Mouse (Mus musculus): Measurements from ENCODE around the gene Zap70. TPM values are rescaled to one million over a fixed set of nuclear protein-coding genes. Genes with fewer than 3 reads are reported as not detected.

Gene Zap70
- polyA plus RNA-seq, 2 experiments from 2014 or later: 178 to 289 TPM

Other genes with a start within 250 kb of the Zap70 start
- 1 to 10 TPM; 7.5 to 7.6 TPM for gene Cnnm3, start 249.9 kb upstream of the Zap70 start, polyA plus RNA-seq (2017; shearing (Covaris generic))
- gene Ankrd23, start 224.9 kb upstream of the Zap70 start, polyA plus RNA-seq (2017; shearing (Covaris generic)): 100 to 1,000 TPM in 1 of 2 experiments, 10 to 100 TPM in 1; 39.3 to 112 TPM
- 1 to 10 TPM in 1 of 2 experiments, not detected in 1; 2.3 TPM for gene Gm42417, start 222.4 kb upstream of the Zap70 start, polyA plus RNA-seq (2017; shearing (Covaris generic))
- gene Ankrd39, start 214.4 kb upstream of the Zap70 start, polyA plus RNA-seq (2017; shearing (Covaris generic)): 10 to 100 TPM; 19.4 to 23.9 TPM
- under 1 TPM in 1 of 2 experiments, not detected in 1; 0.22 TPM for gene Sema4c, start 203.4 kb upstream of the Zap70 start, polyA plus RNA-seq (2017; shearing (Covaris generic))
- gene Fam178b, start 78.6 kb upstream of the Zap70 start, polyA plus RNA-seq (2017; shearing (Covaris generic)): not detected
- gene Cox5b, start 70.3 kb upstream of the Zap70 start, polyA plus RNA-seq (2017; shearing (Covaris generic)): 100 to 1,000 TPM; 191 to 317 TPM
- gene 4933424G06Rik, start 51.6 kb upstream of the Zap70 start, polyA plus RNA-seq (2017; shearing (Covaris generic)): not detected
- gene Actr1b, start 47.4 kb upstream of the Zap70 start, polyA plus RNA-seq (2017; shearing (Covaris generic)): 10 to 100 TPM; 39.0 to 63.5 TPM
- gene Tmem131, start 181.9 kb downstream of the Zap70 start, polyA plus RNA-seq (2017; shearing (Covaris generic)): 10 to 100 TPM; 11.1 to 14.8 TPM